Mouse (Mus musculus): ENCODE data around the gene Lypd6b.

Lypd6b gene

DNA sequence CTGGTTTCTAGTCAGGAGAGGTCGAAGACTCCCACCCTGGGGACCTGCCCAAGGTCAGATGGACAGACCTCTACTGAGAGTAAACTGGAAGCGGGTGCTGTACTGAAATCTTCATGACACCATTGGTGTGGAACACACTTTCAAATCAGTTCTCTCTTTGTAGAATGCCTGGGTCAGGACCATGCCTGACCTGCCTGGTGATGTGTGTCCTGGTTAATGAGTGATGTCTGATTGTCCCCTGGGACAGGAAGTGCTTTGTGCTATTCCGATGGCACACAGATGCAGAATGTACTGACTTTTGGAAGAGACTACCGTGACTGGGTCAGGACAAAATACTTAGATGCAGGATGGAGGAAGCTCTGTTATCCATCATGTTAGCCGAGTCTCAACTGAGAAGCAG is 17.0 kb upstream of the Lypd6b start:
- no peak for DNase-seq (ENCODE audit: low spot score in 2 of 2)

DNA sequence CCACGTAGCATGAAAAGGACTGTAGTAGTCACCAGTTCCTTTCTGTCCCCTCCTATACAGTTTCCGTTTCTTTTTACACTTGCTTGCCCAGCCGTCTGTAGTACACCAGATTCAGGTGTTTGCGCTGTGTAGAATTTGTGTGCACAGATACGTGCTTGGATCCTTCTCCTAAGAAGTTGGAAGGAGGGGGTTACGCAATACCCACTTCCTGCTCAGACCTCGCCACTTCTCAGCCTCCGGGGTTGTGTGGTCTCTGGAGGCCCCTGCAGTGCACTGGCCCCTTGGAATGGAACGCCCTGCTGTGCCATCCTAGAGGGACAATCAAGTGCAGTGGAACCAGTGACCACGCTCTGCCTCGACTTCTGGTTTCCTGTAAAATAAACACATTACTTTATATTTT is 16.3 kb upstream of the Lypd6b start:
- DNase-seq (ENCODE audit: low spot score in 2 of 2), result no peak

DNA sequence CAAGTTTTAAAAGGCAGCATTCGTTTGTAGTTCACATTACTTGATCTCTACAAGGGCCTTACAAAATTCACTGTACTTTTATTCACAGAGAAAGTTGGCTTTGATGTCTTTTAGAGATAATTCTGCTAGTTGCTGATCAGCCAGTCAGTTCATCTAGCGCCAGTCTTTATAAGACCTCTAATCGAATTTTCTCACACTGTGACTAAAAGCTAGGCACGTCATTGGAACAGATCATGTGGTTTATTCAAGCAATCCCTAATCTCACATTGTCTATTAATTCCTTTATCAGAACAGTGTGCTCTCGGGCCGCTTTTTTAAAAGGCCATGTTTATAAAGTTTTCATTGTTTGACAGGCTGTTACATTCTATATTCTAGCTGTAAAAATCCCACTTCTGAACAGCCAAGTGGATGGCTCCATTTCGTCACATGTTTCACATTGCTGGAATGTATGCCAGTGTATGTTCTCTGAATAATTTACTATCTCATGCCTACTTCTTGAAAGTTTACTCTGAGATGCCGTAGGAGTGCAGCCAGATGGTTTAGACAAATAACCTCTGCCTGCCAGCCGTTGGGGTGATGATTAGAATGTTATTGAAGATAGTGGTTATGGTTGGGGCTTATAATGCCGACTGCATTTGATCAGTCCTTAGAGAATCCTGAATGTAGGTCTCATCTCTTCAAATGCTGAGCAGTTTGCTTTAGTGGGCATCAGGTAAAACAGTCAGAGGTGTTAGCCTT is 14.1 kb upstream of the Lypd6b start:
- DNase-seq (ENCODE audit: low spot score in 2 of 2), result no peak

DNA sequence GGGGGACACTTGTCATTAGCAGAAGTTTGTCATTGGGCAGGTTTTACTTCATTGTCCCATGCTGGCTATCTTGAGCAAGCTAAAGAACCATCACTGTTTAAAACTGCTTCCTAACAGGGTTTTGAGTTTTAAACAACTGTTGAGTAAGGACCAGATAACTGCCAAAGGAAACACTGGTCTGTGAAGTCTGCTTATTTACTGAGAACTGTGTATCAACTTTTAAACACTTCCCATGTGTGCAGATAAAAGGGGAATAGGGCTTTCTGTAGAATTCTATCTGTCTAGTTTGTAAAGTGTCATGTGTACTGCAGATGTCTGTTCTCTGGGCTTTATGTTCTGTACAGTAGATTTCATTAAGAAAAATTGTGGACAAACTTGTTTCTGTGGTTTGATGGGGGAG is 13.3 kb upstream of the Lypd6b start:
- DNase-seq (ENCODE audit: low spot score in 2 of 2), result no peak

DNA sequence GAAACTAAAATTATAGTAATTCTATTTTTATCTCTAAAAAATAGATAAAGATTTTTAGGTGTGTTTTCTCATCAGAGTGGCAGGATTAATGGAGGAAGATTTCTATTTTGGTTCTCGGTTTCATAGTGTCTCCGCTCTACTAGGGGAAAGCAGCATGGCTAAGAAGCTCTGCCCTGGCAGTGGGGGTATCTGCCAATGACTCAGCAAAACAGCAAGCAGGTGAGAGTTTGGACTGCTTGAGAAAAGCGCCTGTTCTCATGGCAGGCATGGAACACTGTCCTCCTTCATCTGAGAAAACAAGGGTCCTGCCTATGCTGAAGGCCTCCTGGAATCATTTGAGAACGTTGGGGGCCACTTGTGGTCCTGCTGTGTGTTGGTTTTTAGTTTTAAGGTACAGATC is 12.3 kb upstream of the Lypd6b start:
- DNase-seq (ENCODE audit: low spot score in 2 of 2), result no peak

DNA sequence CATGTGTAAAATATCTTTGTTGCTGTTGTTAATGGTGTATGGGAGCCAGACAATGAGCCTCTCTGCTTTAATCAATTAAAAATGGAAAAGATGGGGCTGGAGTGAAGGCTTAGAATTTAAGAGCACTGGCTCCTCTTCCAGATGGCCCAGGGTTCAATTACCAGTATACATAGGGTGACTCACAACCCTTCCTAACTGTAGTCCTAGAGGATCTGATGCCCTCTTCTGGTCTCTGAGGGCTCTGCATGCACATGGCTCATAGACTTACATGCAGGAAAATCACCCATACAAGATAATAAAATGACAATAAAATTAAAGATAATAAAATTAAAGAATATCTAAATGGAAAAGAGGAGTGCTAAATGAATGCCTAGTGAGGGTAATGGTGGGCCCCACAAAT is 11.8 kb upstream of the Lypd6b start:
- no peak for DNase-seq (ENCODE audit: low spot score in 2 of 2)

DNA sequence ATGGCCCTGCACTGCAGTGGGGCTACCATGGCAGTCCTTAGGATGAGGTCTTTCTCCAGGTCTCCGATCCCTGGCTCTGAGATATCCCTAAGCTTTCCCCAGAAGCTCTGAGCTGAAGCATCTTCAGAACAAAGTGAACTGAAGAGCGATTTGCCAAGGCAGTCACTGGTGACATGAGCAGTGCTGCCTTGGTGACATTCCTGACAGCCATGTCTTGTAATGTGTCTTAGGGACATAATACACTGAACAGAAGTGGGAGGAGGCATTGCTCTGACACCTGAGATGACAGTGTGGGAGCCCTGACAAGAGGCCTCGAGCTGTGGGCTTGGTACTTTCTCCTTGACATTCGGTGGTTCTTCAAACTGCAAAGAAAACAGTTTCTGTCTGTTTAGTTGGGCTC is 11.1 kb upstream of the Lypd6b start:
- no peak for DNase-seq (ENCODE audit: low spot score in 2 of 2)

DNA sequence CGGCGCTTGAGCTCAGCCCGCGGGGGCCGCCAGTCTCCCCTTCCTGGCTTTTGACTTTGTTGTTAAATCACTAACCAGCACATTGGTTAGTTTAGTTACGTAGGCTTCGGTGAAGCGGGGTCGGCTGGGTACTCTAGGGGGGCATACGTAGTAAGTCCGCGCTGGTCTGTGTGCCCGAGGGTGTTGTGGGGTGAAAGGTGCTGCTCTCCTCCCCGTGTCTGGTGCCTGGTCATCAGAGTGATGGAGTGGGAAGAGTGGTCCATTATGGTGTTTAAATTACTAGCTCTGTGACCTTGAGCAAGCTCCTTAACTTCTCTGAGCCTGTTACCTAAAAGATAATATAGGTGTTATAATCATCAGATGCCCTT is 547 bp downstream of the Lypd6b start:
- peak in 1 of 2 experiments; percentile 20 for DNase-seq (ENCODE audit: low spot score in 2 of 2)

DNA sequence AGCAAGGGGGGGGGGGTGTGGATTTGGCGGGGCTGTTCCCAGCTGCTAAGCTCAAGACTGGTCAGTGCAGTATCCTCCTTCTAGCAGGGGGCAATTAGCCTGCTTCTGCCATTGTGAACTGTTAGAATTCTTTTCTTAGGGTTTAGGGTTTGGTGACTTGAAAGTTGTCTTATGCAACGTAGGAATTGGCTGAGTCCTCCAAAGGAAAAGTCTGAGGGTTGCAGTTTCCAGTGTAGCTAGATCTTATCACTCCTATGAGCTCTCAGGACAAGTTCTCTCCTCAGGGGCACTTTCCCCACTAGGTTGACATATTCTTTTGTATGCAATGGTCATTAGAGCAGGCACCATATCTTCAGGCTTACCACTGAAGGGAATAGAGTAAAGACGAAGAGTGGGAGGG is 1.2 kb downstream of the Lypd6b start:
- DNase-seq (ENCODE audit: low spot score in 2 of 2), result no peak

DNA sequence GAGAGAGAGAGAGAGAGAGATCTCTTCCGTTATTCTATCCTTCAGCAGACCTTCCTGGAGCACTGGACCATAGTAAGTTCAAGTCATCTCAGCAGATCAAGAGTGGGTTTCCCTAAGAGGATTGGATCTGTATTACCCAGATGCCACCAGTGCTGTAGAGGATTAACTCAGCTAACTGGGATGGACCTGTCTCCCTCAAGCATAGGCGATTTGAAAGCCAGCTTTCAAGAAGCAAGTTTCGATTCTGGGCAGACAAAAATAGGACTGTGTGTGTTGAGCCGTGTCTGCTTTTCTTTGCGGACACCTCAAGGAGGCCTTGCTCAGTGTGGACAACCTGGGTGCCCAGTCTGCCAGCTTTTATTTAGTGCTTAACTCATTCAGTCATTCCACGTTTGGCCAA is 1.6 kb downstream of the Lypd6b start:
- DNase-seq (ENCODE audit: low spot score in 2 of 2), result no peak

DNA sequence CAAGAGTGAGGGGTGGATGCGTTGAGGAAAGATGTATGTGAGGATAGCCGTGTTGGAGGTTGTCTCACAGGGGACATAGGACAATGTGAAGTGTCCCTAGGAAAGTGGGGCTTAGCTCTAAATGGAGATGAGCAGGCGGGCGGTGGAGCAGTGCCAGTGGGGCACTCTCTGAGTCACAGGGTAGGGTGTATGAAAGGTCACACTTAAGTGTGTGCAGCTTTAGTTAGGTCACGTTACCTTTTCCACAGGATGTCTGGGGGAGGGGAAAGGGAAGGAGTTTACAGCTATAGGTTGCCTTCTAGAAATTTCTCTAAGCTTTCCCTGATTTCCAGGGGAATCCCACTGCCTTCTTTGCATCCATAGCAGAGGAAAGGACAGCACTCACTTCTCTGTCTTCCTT is 2.0 kb downstream of the Lypd6b start:
- DNase-seq (ENCODE audit: low spot score in 2 of 2), result no peak

DNA sequence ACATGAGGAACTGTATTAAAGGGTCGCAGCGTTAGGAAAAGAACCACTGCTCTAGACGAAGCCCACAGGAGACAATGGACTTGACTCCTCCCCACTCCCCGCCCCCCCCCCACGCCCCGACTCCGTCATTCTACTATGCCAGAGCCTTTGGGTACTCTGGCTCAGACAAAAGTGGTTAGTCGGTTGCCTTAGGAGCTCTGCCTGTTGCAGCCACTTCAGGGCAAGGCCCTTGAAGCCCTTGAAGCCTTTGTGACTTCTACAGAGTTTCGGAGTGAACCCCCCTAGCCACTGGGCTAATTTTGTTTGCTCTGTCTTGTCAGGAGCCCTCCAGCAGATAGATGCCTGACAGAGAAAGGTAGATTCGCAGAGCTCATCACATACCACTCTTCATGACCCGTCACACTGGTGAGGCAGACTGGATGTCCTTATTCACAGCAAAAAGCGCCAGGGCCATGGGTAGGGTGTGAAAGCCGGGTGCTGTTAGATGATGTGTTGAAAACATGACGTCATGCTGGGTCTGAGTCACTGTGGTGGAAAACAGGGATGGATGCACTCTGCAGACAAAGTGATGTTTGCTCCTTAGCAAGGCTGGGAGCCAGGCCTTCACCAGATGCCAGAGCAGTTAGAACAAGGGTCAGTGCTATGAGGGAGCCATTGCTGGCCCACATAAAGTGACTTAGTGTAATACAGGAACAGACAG is 10.1 kb downstream of the Lypd6b start:
- no peak for DNase-seq (ENCODE audit: low spot score in 2 of 2)

DNA sequence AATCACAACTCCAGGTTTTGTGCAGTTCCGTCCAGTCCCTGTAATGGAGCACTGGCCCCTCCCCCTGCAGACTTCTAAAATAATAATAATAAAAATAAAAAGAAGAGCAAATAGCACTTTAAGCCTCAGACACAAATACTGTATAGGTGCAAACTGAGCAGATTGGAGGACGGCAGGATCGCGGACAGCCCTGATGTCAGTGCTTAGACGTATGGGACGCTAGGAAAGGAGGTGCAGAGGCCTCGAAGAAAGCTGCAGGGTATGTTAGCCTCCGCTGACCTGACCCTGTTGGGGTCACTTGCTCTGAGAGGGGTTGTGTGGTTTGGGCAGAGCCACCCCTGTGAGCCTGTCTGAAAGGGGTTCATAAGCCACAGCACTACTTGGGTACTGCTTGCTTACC is 17.0 kb downstream of the Lypd6b start:
- no peak for DNase-seq (ENCODE audit: low spot score in 2 of 2)

DNA sequence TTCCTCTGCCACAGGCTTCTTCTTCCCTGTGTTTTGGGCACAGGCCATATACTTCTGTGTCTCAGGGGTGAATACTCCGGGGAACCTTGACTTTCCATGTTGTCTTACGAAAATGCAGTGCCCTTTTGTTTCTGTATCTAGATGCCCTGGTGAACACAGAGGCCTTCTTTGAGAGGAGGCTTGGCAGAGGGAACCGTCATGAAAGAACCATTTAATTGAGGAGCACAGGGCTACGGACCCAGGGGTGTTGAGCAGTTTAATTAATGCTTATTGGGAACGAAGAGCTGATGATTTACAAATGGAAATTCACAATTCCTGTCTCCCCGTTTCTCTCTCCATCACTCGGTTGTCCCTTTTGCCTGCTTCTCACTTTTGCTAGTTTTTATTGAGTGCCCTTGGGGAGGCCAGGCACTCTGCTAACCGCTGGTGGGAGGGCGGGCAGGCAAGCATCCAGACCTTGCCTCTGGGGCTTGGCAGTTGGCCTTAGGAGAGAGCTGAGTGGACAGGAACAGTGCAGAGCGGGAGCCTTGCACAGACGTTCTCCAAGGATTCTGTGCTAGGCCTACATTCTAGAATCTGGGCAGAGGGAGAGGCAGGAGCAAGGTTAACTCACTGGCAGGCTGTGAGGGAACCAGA is 18.4 kb downstream of the Lypd6b start:
- DNase-seq (ENCODE audit: low spot score in 2 of 2), result peak in 1 of 2 experiments; percentile 21

DNA sequence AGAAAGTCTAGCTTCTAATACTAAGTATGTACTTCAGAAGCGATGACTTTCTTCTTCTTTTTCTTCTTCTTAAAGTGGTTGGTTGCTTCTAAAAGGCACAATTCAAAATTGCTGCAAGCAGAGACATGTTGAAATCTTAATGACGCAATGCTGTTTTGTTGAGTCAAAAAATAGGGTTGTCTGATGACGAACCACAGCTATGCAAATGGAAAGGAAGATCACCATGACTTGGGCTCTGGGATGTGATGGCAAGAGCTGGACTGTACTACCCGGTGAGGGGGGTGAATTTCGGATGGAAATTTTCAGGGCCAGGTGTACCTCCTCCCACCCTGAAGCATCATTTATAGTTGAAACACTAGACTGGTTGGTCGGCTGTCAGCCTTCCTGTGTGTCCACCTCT is 22.0 kb downstream of the Lypd6b start:
- DNase-seq (ENCODE audit: low spot score in 2 of 2), result no peak

DNA sequence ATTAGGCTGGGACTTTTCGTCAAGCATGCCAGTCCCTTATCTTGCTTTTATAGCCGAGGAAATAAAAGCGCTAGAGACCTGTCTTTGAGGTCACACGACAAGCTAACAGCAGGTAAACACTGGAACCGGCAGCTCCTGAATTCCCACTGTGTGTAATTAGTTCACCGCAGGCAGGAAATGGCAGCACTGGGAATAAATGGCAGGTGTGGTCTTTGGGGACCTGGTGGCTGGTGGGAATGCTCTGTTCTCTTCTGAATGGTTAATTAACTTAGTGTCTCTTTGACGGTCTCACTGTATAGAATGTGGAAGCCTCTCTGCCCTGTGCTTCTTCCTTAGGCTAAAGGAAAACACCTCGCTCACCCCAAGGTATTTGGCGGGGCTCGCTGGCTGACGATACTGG is 23.9 kb downstream of the Lypd6b start:
- no peak for DNase-seq (ENCODE audit: low spot score in 2 of 2)

DNA sequence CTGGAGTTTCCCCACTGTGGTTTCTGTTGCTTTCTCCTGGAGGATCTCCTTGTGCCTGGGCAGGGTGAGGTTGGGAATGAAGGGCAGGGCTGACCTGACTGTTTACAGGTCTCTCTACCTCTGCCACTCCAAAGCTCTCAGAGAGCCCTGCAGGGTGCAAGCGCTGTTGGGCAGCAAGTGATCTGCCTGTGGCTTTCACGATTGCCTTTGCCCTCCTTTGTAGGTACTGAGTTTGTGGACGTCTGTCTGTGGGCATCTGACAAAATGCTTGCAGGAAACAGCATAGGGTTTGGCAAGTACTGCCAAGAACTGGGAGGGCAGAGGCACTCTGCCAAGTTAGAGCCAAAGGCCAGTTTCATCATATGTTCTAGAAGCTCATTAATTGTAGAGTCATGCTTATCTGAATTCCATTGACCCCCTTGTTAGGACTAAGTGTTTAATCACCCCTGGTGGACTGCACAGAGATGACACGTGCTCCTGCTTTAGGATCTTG is 24.4 kb downstream of the Lypd6b start:
- peak; percentile 43 to 80 for DNase-seq (ENCODE audit: low spot score in 2 of 2)

DNA sequence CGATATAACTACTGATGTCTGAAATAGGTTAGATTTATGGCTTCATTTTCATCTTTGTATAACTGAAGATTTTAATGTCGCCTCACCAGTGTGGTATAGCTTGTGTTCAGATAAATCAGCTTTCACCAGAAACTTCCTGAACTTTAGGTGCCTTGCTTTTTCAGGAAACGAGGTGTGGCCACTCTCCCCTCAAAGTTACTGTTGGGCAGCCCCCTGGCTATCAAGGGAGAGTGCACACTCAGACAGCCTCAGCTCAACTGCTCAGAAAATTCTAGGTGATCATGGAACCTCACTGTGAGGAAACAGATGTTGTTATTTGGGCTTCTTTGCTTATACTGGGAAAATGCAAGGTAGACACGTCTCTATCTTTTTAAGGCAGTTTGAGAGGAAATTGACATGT is 25.7 kb downstream of the Lypd6b start:
- DNase-seq (ENCODE audit: low spot score in 2 of 2), result no peak

DNA sequence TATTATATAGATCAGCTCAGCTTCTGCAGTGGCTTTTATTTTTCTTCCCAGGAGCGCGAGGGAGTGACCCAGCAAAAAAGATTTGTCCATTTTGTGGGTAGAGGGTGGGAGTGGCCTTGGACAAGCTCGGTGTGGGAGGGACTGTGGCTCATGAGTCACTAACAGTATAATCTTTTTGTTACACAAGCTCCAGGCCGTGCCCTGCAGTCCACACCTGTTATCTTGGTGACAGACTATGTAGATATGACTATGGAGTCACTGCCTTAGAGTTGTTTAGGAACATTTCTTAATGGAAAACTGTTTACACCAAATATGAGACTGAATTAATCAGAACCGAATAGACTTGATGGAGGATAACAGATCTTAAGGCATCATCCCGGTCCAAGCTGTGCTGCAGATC is 26.5 kb downstream of the Lypd6b start:
- peak; percentile 35 to 54 for DNase-seq (ENCODE audit: low spot score in 2 of 2)

DNA sequence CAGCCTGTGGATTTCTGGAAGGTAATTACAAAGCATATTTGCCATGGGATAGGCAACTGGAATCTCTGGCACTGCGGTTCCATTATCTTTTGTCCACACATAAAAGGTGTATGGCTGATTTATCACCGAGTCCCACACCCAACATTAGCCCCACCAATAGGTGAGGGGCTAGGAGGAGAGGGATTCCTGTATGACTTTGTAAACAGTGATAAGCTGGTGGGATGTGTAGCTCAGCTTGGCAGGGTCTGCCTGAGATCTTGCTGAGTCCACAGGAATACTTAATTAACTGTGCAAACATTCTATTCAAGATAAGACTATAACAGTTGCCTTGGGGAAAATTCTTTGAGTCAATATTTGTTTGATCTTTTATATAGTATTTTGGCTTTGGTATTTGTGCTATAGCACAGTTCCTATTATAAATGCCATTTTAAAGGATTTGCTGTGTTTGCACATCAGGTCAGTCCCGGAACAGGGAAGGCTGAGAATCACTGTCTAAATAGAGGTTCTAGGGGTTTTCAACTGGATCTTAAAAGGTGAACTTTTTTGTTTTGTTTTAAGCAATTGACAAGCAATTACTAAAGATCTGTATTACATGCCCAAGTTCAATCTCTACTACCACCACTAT is 28.3 kb downstream of the Lypd6b start:
- DNase-seq (ENCODE audit: low spot score in 2 of 2), result no peak

DNA sequence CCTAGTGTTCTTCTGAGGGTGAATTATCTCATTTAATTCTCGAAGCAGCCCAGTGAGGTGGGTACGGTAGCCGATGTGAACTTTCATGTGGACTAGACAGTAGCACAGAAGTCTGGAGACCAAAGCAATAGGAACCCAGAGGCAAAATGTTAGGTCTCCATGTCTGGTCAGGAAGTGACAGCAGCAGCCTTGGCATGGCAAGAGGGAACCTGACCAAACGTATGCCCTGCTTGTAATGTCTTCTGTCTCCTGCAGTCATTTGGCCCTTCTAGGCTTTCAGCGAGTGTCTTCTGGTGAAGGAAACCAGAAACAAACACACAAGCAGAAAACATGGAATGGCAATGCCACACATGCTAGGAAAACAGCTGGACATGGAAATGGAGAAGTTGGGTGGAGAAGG is 29.1 kb downstream of the Lypd6b start:
- no peak for DNase-seq (ENCODE audit: low spot score in 2 of 2)

DNA sequence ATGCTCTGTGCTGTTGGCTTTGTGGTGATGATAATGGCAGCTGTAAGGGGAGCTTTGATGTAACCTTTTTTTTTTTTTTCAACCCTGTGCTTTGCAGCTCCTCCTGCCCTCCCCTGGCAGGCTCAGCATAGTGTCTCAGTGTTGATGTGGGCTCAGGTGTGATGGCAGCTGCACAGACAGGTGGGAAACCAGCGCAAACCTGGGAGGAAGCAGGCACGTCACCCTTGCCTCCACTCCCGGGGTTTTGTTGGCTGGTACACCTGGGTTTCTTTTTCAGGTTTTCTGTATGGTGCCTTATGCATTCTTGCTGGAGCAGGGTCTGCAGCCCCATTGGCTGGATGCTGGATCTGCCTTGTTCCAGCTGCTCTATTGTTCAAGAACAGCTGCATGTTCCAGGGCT is 29.7 kb downstream of the Lypd6b start:
- no peak for DNase-seq (ENCODE audit: low spot score in 2 of 2)

DNA sequence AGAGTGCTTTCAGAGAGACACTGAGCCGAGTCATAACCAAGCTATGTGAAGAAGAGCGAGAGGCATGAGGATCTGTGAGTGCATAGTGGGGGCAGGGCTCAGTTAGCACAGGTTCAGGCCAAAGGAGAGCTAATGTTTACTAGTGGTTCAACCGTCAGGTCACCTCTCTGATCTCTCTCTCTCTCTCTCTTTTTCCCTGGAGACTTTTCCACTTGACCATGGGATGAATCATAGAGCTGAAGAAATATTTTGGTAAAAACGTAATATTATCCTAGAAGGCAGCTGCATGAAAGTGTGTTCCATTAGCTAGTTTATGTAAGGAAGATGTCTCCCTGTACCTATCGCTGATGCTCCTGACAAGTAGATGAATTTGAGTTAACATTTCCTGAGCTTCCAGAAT is 30.6 kb downstream of the Lypd6b start:
- no peak for DNase-seq (ENCODE audit: low spot score in 2 of 2)

All from urinary bladder, postnatal 36 days (tissue).